Mouse (Mus musculus) stomach, embryonic 15.5 days (tissue): Measurements from ENCODE around the gene Ttyh3. TPM values are rescaled to one million over a fixed set of nuclear protein-coding genes. Genes with fewer than 3 reads are reported as not detected.

Source experiments
- ATAC-seq: fragments of 200-750 bp; cut with Nextera tagmentation; 2 replicates; pipeline ENCODE4 v1.8.0; 2017; ENCODE audit warnings: low read depth, moderate number of reproducible peaks, moderate TSS enrichment; ENCODE audit not compliant: insufficient read depth, low FRiP score
- H3K27ac ChIP-seq: fragments of 300-500 bp; sonication (generic); 2 replicates; pipeline ENCODE4 v1.5.1; 2015; ENCODE audit warnings: mild to moderate bottlenecking, inconsistent platforms
- H3K27me3 ChIP-seq: fragments of 300-500 bp; sonication (generic); replicated peaks from 2 replicates; pipeline ENCODE4 v1.6.1; 2015; ENCODE audit warnings: inconsistent platforms
- H3K36me3 ChIP-seq: fragments of 300-500 bp; sonication (generic); 2 replicates; pipeline ENCODE4 v1.6.1; 2015; ENCODE audit warnings: inconsistent platforms
- H3K4me1 ChIP-seq: fragments of 300-500 bp; sonication (generic); 2 replicates; pipeline ENCODE4 v1.6.1; 2015; ENCODE audit warnings: inconsistent platforms
- H3K4me2 ChIP-seq: fragments of 300-500 bp; sonication (generic); 2 replicates; pipeline ENCODE4 v1.6.1; 2015; ENCODE audit warnings: mild to moderate bottlenecking, inconsistent platforms
- H3K4me3 ChIP-seq: fragments of 300-500 bp; sonication (generic); replicated peaks from 2 replicates; pipeline ENCODE4 v1.5.1; 2015; ENCODE audit warnings: inconsistent platforms
- H3K9ac ChIP-seq: fragments of 300-500 bp; sonication (generic); 2 replicates; pipeline ENCODE4 v1.6.1; 2015; ENCODE audit warnings: inconsistent platforms
- H3K9me3 ChIP-seq: fragments of 300-500 bp; sonication (generic); 2 replicates; pipeline ENCODE4 v1.6.1; 2016; ENCODE audit warnings: inconsistent platforms
- WGBS: fragments of 180-500 bp; shearing (Covaris S2); methylation state at CpG from one replicate; pipeline ENCODE4 v1.1.7; 2015; 5-methylcytosine and 5-hydroxymethylcytosine counted together
- polyA plus RNA-seq: library from polyadenylated mRNA; unstranded; fragments of >200 nt; fragmentation: Nextera tagmentation; extraction: Ambion mirVana; gene quantifications from 2 replicates; pipeline ENCODE4 v1.2.1, GENCODE M21; 2015

Gene Ttyh3
- polyA plus RNA-seq, 1 experiment from 2014 or later: 31.9 TPM

- H3K4me2 ChIP-seq: no peak overlapping the region
- no peak overlapping the region for H3K9ac ChIP-seq
- peak; percentile 59 for ATAC-seq
- H3K27me3 ChIP-seq: no peaks in the 10 kb centered on the region
- H3K9me3 ChIP-seq: peaks cover 3% of the 10 kb centered on the region; the same call in 1 of the 2 replicates
- peak overlapping the region; percentile 84 for H3K27ac ChIP-seq
- WGBS: 52% methylated on average over 6 of the region's 6 CpGs
- H3K4me1 ChIP-seq: no peaks in the 10 kb centered on the region
- H3K4me3 ChIP-seq: no peak overlapping the region
- H3K36me3 ChIP-seq: peaks cover 25% of the 10 kb centered on the region
Measured at GRCm38 (mm10) chr5:140672115-140672514, 23.3 kb upstream of the Ttyh3 start.

GRCm38 (mm10) chr5:140663621-140664180, 14.9 kb upstream of the Ttyh3 start:
- Histone ChIP-seq H3K27ac (peak overlapping the region; percentile 57; the same call in 1 of the 2 replicates), H3K9me3 (peaks cover 2% of the 10 kb centered on the region; the same call in 1 of the 2 replicates)

DNA sequence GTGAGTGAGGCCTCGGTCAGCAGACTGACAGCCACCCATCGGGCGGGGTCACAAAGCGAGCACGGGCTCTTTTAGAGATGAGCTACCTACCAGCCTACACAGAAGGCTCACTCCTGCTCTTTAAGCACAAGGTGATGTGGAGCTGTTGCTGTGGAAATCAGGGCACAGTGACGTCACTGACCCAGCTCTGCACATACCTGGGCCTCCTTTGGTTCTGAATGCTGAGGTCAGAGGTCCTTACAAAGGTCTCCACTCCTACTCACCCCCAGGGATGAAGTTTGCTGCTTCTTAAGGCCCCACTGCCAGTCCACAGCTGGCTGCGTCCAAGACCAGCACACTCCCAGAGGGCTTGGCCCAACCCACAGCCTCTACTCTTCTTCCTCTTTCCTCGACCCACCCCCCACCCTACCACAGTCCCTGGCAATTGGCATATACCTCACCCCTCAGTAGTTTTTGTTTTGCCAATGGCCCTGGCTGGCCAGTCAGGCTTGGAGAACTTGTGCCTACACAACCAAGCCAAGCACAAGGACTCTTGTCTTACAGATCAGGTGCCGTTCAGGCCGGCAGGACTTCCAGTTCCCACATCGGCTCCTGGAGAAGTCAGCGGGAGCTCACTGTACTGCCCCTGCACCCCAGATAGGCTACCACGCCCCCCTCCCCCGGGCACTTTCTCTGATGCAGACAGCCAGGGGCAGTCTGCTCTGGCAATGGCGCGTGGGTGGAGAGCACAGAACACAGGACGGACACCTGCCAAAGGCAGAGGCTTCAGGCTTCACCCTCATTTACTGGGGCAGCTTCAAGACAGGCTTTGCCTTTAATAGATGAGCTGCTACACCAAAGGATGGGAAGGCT, 14.1 kb upstream of the Ttyh3 start:
- Histone ChIP-seq H3K27me3 (no peaks in the 10 kb centered on the region), H3K9me3 (no peaks in the 10 kb centered on the region), H3K4me1 (peaks cover 34% of the 10 kb centered on the region), H3K27ac (0 out of 2 replicates have a peak overlapping the region, but pooled peaks have one; percentile 57), H3K4me2 (no peak overlapping the region), H3K4me3 (no peak overlapping the region), H3K36me3 (0 out of 2 replicates have a peak, but pooled peaks cover 3% of the 10 kb centered on the region), H3K9ac (no peak overlapping the region)
- WGBS: 64% methylated on average over 17 of the region's 17 CpGs
- 0 out of 2 replicates have a peak, but pooled peaks have one; percentile 7 for ATAC-seq

More at GRCm38 (mm10) chr5:140663621-140664180, 14.9 kb upstream of the Ttyh3 start:
- peak; percentile 65 for ATAC-seq
- Histone ChIP-seq H3K9ac (no peak overlapping the region), H3K27me3 (no peaks in the 10 kb centered on the region), H3K4me1 (peaks cover 34% of the 10 kb centered on the region), H3K4me2 (no peak overlapping the region), H3K36me3 (peaks cover 9% of the 10 kb centered on the region), H3K4me3 (no peak overlapping the region)
- 40% methylated on average over 7 of the region's 7 CpGs for WGBS

DNA sequence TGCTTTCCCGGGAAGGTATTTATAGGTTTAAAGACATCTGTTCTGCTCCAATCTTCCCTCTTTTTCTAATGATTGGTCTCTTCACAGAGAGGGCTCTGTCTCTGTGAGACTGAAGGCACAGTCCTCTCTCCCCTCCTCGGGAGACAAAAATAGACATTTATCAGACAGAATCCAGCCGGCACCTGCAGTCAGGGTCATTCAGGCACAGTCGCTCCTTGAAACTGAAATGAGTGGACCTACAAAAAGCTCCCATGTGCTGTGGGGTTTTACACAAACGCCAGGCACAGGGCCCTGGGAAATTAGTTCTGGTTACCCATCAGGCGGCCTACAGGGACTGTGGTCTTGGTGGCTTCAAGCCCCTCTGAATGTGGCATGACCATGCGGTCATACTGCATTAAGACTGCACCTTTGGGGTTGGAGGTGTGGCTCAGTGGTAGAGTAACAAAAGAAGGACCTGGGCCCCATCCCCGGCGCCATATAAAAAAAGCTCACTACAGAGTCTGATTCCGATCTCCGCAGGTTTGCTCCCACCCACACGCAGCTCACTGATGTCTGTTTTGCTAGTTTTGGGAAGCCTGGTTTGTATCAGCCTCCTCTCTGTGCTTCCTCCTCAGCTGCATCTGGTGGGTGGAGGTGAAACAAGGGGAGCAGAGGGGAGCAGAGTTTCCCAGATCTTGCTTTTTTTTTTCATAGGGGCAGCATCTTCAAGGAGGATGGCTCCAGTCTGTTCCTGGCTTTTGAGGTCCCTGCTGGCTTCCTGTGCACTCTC, 13.2 kb upstream of the Ttyh3 start:
- Histone ChIP-seq H3K4me3 (no peak overlapping the region), H3K27me3 (no peaks in the 10 kb centered on the region), H3K9ac (no peak overlapping the region), H3K36me3 (no peaks in the 10 kb centered on the region), H3K27ac (peak overlapping the region; percentile 41), H3K4me1 (peaks cover 34% of the 10 kb centered on the region), H3K9me3 (no peaks in the 10 kb centered on the region), H3K4me2 (no peak overlapping the region)
- ATAC-seq: no peak
- 46% methylated on average over 12 of the region's 12 CpGs for WGBS

DNA sequence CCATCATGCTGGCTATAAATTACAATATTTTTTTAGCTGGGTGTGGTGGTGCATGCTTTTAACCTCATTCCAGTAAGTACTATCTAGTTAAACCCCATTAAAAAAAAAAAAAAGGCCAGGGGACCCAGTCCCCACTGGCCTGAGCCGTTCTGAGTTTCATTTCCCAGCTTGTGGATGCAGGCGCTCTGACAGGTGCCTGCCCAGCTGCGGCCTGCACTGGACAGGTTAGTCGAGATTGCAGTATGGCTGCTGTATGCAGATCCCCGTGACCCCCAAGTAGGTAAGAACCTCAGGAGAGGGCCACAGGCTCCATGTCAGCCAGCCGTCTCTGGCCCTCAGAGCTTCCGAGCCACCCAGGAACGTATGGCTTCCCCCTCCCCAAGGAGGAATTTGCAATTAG, 12.6 kb upstream of the Ttyh3 start:
- Histone ChIP-seq H3K27ac (peak overlapping the region; percentile 41), H3K4me1 (peaks cover 34% of the 10 kb centered on the region), H3K36me3 (no peaks in the 10 kb centered on the region), H3K4me2 (no peak overlapping the region), H3K27me3 (no peaks in the 10 kb centered on the region), H3K9me3 (no peaks in the 10 kb centered on the region), H3K4me3 (no peak overlapping the region), H3K9ac (no peak overlapping the region)
- WGBS: 49% methylated on average over 8 of the region's 8 CpGs
- ATAC-seq: no peak

DNA sequence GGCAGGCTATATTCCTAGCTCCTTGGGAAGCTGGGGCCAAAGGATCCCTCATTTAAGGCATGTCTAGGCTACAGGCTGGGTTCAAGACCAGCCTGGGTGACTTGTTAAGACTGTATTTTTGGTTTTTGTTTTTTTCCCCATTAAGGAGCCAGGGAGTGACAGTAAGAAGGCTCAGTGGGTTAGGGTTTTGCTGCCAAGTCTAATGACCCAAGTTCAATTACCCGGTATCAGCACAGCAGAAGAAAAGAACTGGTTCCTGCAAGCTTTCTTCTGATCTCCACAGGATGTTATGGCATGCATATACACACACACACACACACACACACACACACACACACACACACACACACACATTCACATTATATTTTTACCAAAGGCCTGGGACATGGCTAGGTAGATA, 11.6 kb upstream of the Ttyh3 start:
- no peak overlapping the region for H3K9ac ChIP-seq
- H3K36me3 ChIP-seq: no peaks in the 10 kb centered on the region
- H3K9me3 ChIP-seq: no peaks in the 10 kb centered on the region
- peaks cover 34% of the 10 kb centered on the region for H3K4me1 ChIP-seq
- H3K4me3 ChIP-seq: no peak overlapping the region
- no peak overlapping the region for H3K4me2 ChIP-seq
- no peaks in the 10 kb centered on the region for H3K27me3 ChIP-seq
- no peak for ATAC-seq
- WGBS: 85% methylated on average over 1 of the region's 1 CpGs
- H3K27ac ChIP-seq: no peak overlapping the region

DNA sequence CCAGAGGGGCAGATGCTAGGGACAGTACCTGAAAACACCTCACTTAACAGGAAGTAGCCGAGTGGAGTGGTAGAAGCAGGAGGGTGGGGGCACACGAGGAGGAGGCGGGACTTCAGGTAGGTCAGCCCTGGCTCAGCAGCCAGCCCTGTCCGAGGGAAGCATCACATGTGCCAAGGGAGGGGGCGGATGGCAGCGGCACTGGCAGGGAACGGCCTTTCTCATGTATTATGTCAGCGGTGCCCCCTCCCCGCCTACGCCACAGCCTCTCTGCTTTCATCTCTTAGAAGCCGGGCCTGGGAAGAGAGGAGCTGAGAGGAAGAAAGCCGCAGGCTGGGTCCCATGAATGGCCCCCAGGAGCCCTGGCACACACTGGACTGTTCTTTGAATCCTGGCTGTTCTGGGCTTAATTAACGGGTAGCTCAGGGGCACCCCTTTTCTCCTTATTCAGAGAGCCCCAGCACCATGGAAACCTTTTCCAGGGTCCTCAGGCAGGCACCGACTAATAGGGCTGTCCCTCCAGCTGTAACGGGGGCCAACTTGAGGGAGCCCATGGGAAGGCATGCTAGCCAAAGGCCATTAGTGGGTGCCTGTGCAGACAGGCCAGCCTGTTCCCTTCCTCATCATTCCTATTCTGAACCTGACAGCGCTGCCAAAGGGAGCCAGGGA, 10.9 kb upstream of the Ttyh3 start:
- Histone ChIP-seq H3K9me3 (no peaks in the 10 kb centered on the region), H3K4me2 (no peak overlapping the region), H3K4me1 (peaks cover 34% of the 10 kb centered on the region), H3K27me3 (no peaks in the 10 kb centered on the region), H3K36me3 (no peaks in the 10 kb centered on the region), H3K9ac (no peak overlapping the region), H3K27ac (no peak overlapping the region), H3K4me3 (no peak overlapping the region)
- WGBS: 41% methylated on average over 16 of the region's 16 CpGs
- no peak for ATAC-seq

GRCm38 (mm10) chr5:140654096-140654845, 5.4 kb upstream of the Ttyh3 start:
- H3K4me2 ChIP-seq: no peak overlapping the region
- no peaks in the 10 kb centered on the region for H3K9me3 ChIP-seq
- H3K4me3 ChIP-seq: no peak overlapping the region
- ATAC-seq: peak; percentile 33; the same call in 1 of the 2 replicates
- H3K9ac ChIP-seq: no peak overlapping the region
- H3K36me3 ChIP-seq: no peaks in the 10 kb centered on the region
- 66% methylated on average over 15 of the region's 15 CpGs for WGBS
- H3K27ac ChIP-seq: no peak overlapping the region
- H3K27me3 ChIP-seq: no peaks in the 10 kb centered on the region
- H3K4me1 ChIP-seq: peaks cover 26% of the 10 kb centered on the region

GRCm38 (mm10) chr5:140652587-140652986, 3.8 kb upstream of the Ttyh3 start:
- Histone ChIP-seq H3K4me1 (peaks cover 30% of the 10 kb centered on the region), H3K4me2 (no peak overlapping the region), H3K27ac (peak overlapping the region; percentile 52), H3K36me3 (no peaks in the 10 kb centered on the region), H3K27me3 (no peaks in the 10 kb centered on the region), H3K4me3 (no peak overlapping the region), H3K9ac (no peak overlapping the region), H3K9me3 (no peaks in the 10 kb centered on the region)
- WGBS: 49% methylated on average over 7 of the region's 7 CpGs
- ATAC-seq: no peak

GRCm38 (mm10) chr5:140651231-140651630, 2.4 kb upstream of the Ttyh3 start:
- no peak overlapping the region for H3K27ac ChIP-seq
- no peak for ATAC-seq
- no peak overlapping the region for H3K4me3 ChIP-seq
- H3K9me3 ChIP-seq: no peaks in the 10 kb centered on the region
- no peak overlapping the region for H3K9ac ChIP-seq
- H3K4me2 ChIP-seq: no peak overlapping the region
- WGBS: 86% methylated on average over 11 of the region's 11 CpGs
- H3K27me3 ChIP-seq: no peaks in the 10 kb centered on the region
- peaks cover 43% of the 10 kb centered on the region for H3K4me1 ChIP-seq
- no peaks in the 10 kb centered on the region for H3K36me3 ChIP-seq
